Mouse (Mus musculus): ENCODE measurements around the gene Topaz1. TPM values are rescaled to one million over a fixed set of nuclear protein-coding genes. Genes with fewer than 3 reads are reported as not detected.
A peak's percentile ranks its signal among the peaks of the same experiment; 100 is the strongest.

Topaz1 gene
- not detected in 2 replicates for polyA plus RNA-seq (2014; fragmentation: Nextera tagmentation; extraction: Ambion mirVana)

DNA sequence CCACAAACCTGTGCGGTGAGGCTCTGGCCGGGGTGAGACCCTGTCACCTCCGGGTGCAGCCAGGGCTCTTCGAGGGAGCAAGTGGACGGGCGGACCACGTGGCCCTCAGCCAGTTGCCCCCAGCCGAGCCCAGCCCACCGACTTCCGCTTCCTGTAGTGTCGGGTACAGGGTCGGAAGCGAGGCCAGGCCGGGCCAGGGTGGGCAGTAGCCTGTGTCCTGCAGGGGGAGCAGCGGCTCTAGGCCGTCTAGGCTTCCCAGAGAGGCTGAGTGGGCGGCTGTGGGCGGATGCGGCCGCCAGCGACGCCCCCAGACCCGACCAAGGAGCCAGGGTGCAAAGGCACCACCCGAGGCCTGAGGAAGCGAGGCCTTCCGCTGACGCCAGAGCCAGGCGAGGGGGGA lies at the start of gene Topaz1:
Gene Topaz1, plus strand, starts transcription at position 287 of the 400 bp plus-strand sequence.
- Histone ChIP-seq H3K36me3 (ENCODE audit: control insufficient read depth, insufficient read depth, low read length) (no peaks in the 10 kb centered on the region), H3K27me3 (replicated peaks; ENCODE audit: control insufficient read depth, insufficient read depth, low read length) (no peaks in the 10 kb centered on the region), H3K9ac (ENCODE audit: low read depth, low read length) (no peak within 1 kb of the TSS), H3K4me2 (ENCODE audit: low read depth, low read length) (no peak within 1 kb of the TSS), H3K27ac (replicated peaks; ENCODE audit: low read depth, low read length) (no peak within 1 kb of the TSS), H3K4me3 (ENCODE audit: low read depth, low read length) (no peak within 1 kb of the TSS), H3K9me3 (ENCODE audit: control insufficient read depth, low read length) (no peaks in the 10 kb centered on the region), H3K4me1 (ENCODE audit: control insufficient read depth, insufficient read depth, low read length) (no peaks in the 10 kb centered on the region)
- DNase-seq (ENCODE audit: low spot score) (no peak), ATAC-seq (ENCODE audit: low read depth) (no peak)
- WGBS, result 72% methylated on average over 24 of the region's 28 CpGs

DNA sequence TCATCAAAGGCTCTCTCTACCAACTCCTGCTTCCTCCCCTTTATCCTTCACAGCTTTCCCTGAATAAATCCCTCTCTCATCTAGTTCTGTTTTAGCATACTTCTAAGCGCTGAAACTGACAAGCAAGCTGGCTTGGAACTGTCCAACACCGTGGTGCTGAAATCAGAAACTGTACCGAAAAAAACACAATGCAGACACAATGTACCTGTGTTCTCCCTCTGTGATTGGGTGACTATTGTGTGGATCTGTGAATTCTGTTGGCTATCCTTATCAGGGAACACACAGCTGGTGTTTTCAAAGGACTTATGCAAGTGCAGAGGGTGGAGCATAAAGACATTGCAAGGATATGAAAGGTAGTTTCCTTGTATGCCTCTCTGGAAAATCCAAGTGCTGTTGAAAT lies 45.3 kb upstream of the Topaz1 start:
- no peaks in the 10 kb centered on the region for H3K27me3 ChIP-seq (replicated peaks; ENCODE audit: control insufficient read depth, insufficient read depth, low read length)
- no peak overlapping the region for H3K4me3 ChIP-seq (ENCODE audit: low read depth, low read length)
- no peaks in the 10 kb centered on the region for H3K4me1 ChIP-seq (ENCODE audit: control insufficient read depth, insufficient read depth, low read length)
- no peak overlapping the region for H3K27ac ChIP-seq (replicated peaks; ENCODE audit: low read depth, low read length)
- peak; percentile 53 for DNase-seq (ENCODE audit: low spot score)
- H3K36me3 ChIP-seq (ENCODE audit: control insufficient read depth, insufficient read depth, low read length), result no peaks in the 10 kb centered on the region
- H3K9me3 ChIP-seq (ENCODE audit: control insufficient read depth, low read length), result no peaks in the 10 kb centered on the region
- H3K9ac ChIP-seq (ENCODE audit: low read depth, low read length), result no peak overlapping the region
- ATAC-seq (ENCODE audit: low read depth), result no peak
- no peak overlapping the region for H3K4me2 ChIP-seq (ENCODE audit: low read depth, low read length)
- 3% methylated on average over 3 of the region's 3 CpGs for WGBS

DNA sequence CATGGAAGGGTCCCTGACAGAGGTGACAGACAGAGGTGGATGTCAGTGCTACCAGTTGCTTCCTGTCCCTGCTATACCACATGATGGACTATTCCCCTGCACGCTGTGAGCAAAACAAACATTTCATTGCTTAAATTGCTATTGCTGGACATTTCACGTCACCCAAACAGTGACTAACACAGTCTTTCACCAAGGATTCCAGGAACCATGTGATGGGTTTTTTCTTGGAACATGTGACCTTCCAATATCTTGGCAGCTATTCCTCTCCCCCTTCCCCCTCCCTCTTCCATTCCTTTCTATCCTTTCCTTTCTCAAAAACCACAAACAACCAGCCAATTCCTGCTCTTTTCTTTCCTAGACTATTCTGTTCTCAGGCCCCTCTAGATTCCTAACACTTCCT lies 33.3 kb upstream of the Topaz1 start:
- H3K9ac ChIP-seq (ENCODE audit: low read depth, low read length), result no peak overlapping the region
- ATAC-seq (ENCODE audit: low read depth) (no peak), DNase-seq (ENCODE audit: low spot score) (no peak)
- no peaks in the 10 kb centered on the region for H3K9me3 ChIP-seq (ENCODE audit: control insufficient read depth, low read length)
- 40% methylated on average over 2 of the region's 2 CpGs for WGBS
- H3K4me2 ChIP-seq (ENCODE audit: low read depth, low read length), result no peak overlapping the region
- no peak overlapping the region for H3K27ac ChIP-seq (replicated peaks; ENCODE audit: low read depth, low read length)
- no peaks in the 10 kb centered on the region for H3K36me3 ChIP-seq (ENCODE audit: control insufficient read depth, insufficient read depth, low read length)
- H3K27me3 ChIP-seq (replicated peaks; ENCODE audit: control insufficient read depth, insufficient read depth, low read length), result no peaks in the 10 kb centered on the region
- no peak overlapping the region for H3K4me3 ChIP-seq (ENCODE audit: low read depth, low read length)
- H3K4me1 ChIP-seq (ENCODE audit: control insufficient read depth, insufficient read depth, low read length), result no peaks in the 10 kb centered on the region

DNA sequence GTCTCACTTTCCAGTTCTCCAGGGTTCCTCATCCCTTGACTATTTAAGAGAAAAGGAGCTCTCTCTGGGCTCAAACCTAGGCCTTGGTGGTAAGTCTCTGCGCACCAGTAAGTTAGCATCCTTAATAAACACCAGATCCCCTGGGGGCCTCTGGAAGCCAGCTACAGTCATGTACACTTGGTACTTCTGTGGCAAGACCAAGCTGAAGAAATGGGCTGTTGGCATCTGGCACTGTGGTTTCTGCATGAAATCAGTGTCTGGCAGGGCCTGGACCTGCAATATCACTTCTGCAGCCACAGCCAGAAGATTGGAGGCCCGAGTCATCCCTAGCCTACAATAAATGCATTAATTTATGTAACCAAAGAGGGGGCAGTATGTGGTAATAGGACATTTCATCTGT lies 32.1 kb upstream of the Topaz1 start:
- WGBS, result 77% methylated on average over 2 of the region's 2 CpGs
- H3K4me2 ChIP-seq (ENCODE audit: low read depth, low read length), result no peak overlapping the region
- DNase-seq (ENCODE audit: low spot score) (no peak), ATAC-seq (ENCODE audit: low read depth) (no peak)
- H3K9me3 ChIP-seq (ENCODE audit: control insufficient read depth, low read length), result no peaks in the 10 kb centered on the region
- no peaks in the 10 kb centered on the region for H3K27me3 ChIP-seq (replicated peaks; ENCODE audit: control insufficient read depth, insufficient read depth, low read length)
- H3K9ac ChIP-seq (ENCODE audit: low read depth, low read length), result no peak overlapping the region
- no peak overlapping the region for H3K4me3 ChIP-seq (ENCODE audit: low read depth, low read length)
- H3K36me3 ChIP-seq (ENCODE audit: control insufficient read depth, insufficient read depth, low read length), result no peaks in the 10 kb centered on the region
- no peaks in the 10 kb centered on the region for H3K4me1 ChIP-seq (ENCODE audit: control insufficient read depth, insufficient read depth, low read length)
- no peak overlapping the region for H3K27ac ChIP-seq (replicated peaks; ENCODE audit: low read depth, low read length)

DNA sequence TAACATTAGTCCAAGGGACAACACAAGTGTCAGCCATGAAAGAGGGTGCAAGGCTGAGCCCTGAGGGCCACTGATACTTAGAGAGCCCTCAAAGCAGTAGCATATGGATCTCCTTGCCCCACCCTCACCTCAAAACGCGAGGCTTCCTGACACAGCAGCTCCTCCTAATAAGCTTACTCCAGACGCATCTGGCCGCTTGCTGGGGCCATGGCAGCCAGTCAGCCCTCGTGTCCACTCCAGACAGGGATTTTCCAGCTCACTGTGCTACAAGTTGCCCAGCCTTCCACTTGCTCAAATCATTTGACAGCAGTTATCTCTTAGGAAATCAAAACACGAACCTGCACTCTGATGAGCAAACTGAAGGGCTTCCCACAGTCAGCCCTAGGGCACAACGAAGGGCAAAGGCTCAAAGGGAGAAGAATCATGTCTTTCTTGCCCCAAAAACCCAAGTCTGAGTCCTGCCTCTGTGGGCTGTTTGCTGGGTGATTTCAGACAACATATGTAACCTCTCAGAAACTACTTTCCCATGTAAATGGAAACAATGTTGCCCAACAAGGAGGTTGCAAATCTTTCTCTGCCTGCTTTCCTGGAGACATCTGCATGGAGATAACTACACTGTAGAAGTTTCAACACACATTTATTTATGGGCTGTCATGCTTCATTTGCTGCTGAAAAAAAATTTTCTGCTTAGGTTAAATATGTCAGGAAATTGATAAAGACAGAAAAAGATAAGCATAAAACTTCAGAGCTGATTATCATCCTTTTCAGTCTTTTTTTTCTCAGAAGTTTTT lies 30.8 kb upstream of the Topaz1 start:
- H3K4me3 ChIP-seq (ENCODE audit: low read depth, low read length), result no peak overlapping the region
- no peaks in the 10 kb centered on the region for H3K9me3 ChIP-seq (ENCODE audit: control insufficient read depth, low read length)
- H3K27me3 ChIP-seq (replicated peaks; ENCODE audit: control insufficient read depth, insufficient read depth, low read length), result no peaks in the 10 kb centered on the region
- no peak overlapping the region for H3K4me2 ChIP-seq (ENCODE audit: low read depth, low read length)
- 14% methylated on average over 7 of the region's 7 CpGs for WGBS
- DNase-seq (ENCODE audit: low spot score) (no peak), ATAC-seq (ENCODE audit: low read depth) (no peak)
- H3K36me3 ChIP-seq (ENCODE audit: control insufficient read depth, insufficient read depth, low read length), result no peaks in the 10 kb centered on the region
- H3K27ac ChIP-seq (replicated peaks; ENCODE audit: low read depth, low read length), result no peak overlapping the region
- H3K4me1 ChIP-seq (ENCODE audit: control insufficient read depth, insufficient read depth, low read length), result no peaks in the 10 kb centered on the region
- H3K9ac ChIP-seq (ENCODE audit: low read depth, low read length), result no peak overlapping the region

DNA sequence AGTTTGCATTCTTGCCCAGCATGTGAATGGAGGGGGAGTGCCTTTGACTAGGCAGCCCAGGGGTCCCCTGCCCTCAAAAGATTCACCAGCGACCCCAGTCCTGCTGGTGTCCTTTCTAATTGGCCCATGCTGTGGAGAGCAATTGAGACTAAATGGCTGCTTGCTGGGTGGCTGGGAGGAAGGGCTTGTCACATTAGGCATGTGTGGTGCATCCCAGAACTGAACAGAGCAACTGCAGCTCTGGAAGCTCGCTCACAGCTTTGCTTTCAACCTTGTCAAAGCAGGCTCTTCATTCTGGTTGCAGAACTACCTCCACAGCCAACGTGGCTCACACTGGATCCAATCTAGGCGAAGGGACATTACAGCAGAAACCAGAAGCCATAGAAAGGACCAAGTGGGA lies 24.9 kb upstream of the Topaz1 start:
- H3K4me2 ChIP-seq (ENCODE audit: low read depth, low read length), result no peak overlapping the region
- ATAC-seq (ENCODE audit: low read depth) (no peak), DNase-seq (ENCODE audit: low spot score) (no peak)
- no peaks in the 10 kb centered on the region for H3K36me3 ChIP-seq (ENCODE audit: control insufficient read depth, insufficient read depth, low read length)
- H3K27ac ChIP-seq (replicated peaks; ENCODE audit: low read depth, low read length), result no peak overlapping the region
- no peaks in the 10 kb centered on the region; the same call in 1 of the 2 replicates for H3K27me3 ChIP-seq (replicated peaks; ENCODE audit: control insufficient read depth, insufficient read depth, low read length)
- 20% methylated on average over 4 of the region's 4 CpGs for WGBS
- no peak overlapping the region for H3K4me3 ChIP-seq (ENCODE audit: low read depth, low read length)
- H3K9me3 ChIP-seq (ENCODE audit: control insufficient read depth, low read length), result no peaks in the 10 kb centered on the region
- no peaks in the 10 kb centered on the region for H3K4me1 ChIP-seq (ENCODE audit: control insufficient read depth, insufficient read depth, low read length)
- H3K9ac ChIP-seq (ENCODE audit: low read depth, low read length), result no peak overlapping the region

DNA sequence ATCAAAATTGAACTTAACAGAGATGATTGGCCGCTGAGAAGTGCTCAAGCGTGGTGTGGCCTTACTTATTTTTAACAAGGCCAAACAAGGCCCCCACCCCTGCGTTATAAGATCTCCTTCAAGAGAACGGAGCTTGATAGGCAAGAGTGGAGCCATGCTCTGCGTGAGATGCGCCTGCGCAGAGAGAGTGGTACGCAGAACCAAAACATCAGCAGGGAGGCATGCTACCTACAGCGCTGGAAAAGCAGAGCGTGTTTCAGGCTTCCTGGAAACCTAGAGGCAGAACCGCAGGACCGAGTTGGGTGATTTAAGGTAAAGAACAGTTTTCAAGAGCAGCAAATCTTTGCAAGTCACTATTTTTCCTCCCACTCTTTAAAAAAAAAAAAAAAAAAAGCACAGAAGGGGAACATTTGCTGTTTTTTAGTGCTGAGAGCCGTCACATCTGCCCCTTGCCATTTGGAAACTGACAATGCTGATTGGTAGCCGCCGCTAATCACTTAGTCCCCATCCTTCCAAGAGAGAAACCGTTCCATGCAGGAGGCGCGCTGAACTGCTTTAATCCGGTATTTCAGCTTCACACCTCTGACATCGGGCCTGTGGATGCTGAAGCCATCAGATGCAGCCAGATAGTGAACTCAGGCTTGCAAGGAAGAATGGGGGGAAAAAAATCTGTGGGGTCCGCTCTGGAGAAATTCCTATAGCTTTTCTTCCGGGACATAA lies 21.9 kb upstream of the Topaz1 start:
- DNase-seq (ENCODE audit: low spot score) (no peak), ATAC-seq (ENCODE audit: low read depth) (no peak)
- H3K4me3 ChIP-seq (ENCODE audit: low read depth, low read length), result no peak overlapping the region
- no peaks in the 10 kb centered on the region for H3K9me3 ChIP-seq (ENCODE audit: control insufficient read depth, low read length)
- no peaks in the 10 kb centered on the region for H3K4me1 ChIP-seq (ENCODE audit: control insufficient read depth, insufficient read depth, low read length)
- no peaks in the 10 kb centered on the region; the same call in 1 of the 2 replicates for H3K27me3 ChIP-seq (replicated peaks; ENCODE audit: control insufficient read depth, insufficient read depth, low read length)
- 29% methylated on average over 22 of the region's 22 CpGs for WGBS
- no peak overlapping the region for H3K9ac ChIP-seq (ENCODE audit: low read depth, low read length)
- no peaks in the 10 kb centered on the region for H3K36me3 ChIP-seq (ENCODE audit: control insufficient read depth, insufficient read depth, low read length)
- no peak overlapping the region for H3K27ac ChIP-seq (replicated peaks; ENCODE audit: low read depth, low read length)
- H3K4me2 ChIP-seq (ENCODE audit: low read depth, low read length), result no peak overlapping the region

DNA sequence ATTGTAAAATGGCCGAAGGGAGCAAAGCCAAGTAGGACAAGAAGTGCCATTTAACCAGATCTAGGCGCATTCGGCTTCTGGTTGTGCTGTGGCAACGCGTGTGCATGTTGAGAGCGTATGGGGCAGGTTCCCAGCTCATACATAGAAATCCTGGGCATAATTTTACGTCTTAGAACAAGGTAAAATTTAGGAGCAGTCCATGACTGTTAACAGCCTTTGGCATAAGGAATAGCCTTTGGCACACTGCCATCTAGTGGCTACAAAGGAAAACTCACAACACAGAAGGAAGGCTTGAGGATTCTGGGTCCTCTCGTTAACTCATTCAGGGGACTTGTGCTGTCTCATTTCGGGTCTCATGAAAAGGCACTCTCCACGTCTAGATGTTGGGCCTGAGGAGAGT lies 17.6 kb upstream of the Topaz1 start:
- Histone ChIP-seq H3K36me3 (ENCODE audit: control insufficient read depth, insufficient read depth, low read length) (no peaks in the 10 kb centered on the region), H3K9me3 (ENCODE audit: control insufficient read depth, low read length) (no peaks in the 10 kb centered on the region), H3K27me3 (replicated peaks; ENCODE audit: control insufficient read depth, insufficient read depth, low read length) (no peaks in the 10 kb centered on the region), H3K4me1 (ENCODE audit: control insufficient read depth, insufficient read depth, low read length) (no peaks in the 10 kb centered on the region), H3K4me3 (ENCODE audit: low read depth, low read length) (no peak overlapping the region), H3K9ac (ENCODE audit: low read depth, low read length) (no peak overlapping the region), H3K27ac (replicated peaks; ENCODE audit: low read depth, low read length) (no peak overlapping the region), H3K4me2 (ENCODE audit: low read depth, low read length) (no peak overlapping the region)
- no peak for ATAC-seq (ENCODE audit: low read depth)
- WGBS, result 16% methylated on average over 10 of the region's 10 CpGs
- peak; percentile 80 for DNase-seq (ENCODE audit: low spot score)

Measured in embryonic facial prominence, embryonic 14.5 days (tissue).